Mouse (Mus musculus) adrenal gland, adult 8-10 months (tissue): ENCODE measurements around the gene Zfp947. TPM values are rescaled to one million over a fixed set of nuclear protein-coding genes. Genes with fewer than 3 reads are reported as not detected.
A peak's percentile ranks its signal among the peaks of the same experiment; 100 is the strongest.
"Not testable (repeated sequence)": the region's sequence is repeated elsewhere in the genome, so short reads cannot be mapped to it uniquely, and the experiment has no call there.

Experiments used
- DNase-seq: peaks from one replicate; pipeline ENCODE4 v3.0.0; 2022
- total RNA-seq, 4 experiments: library from RNA; stranded (reverse); gene quantifications; 2 replicates each; pipeline ENCODE4 v1.2.4; 2022

The Zfp947 gene
- 1 to 10 TPM; 1.3 to 3.1 (median 2.2) TPM for total RNA-seq

- peak; percentile 14 for DNase-seq
These were observed at the start of gene Zfp947 for GRCm38 (mm10) chr17:22165722-22166294. TSS of gene Zfp947 (minus strand) at chr17:22166190.

- DNase-seq, result peak; percentile 1
These were observed 686 bp downstream of the Zfp947 start for GRCm38 (mm10) chr17:22165304-22165703.

DNA sequence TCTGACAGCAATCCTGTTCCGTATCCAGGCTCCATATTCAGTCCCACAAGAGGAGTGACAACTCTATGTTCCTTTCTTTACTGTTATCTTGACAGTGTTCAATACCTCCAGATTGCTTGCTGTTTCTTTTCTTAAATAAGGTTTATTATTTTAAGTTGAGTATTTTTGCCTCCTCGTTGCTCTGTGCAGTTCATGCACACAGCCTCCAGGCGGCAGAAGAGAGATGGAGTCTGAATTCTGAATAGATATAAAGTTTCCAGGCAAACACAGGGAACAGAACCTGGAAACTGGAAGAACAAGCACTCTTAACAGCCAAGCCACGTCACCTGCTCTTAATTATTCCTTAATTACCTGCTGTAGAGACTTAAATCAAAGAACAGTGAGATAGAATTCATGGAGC is 12.0 kb downstream of the Zfp947 start:
- DNase-seq, result not testable (repeated sequence)

DNA sequence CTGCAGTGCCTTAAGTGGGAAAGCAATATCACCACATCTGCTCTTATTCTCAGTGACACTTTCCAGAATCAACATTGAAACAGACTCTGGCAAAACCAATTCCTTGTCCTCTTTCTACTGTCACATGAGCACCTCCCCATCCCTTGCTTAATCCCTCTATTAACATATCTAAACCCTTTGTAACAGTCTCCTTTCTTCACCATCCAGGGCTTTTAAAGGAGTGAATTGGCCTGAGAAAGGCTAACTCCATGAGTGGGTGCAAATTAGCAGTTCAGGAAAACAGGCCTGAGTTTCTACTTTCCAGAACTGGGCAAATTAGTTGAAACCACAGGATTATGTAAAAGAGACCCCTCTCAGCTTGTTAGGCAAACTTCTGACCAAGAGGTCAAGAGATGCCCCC is 47.2 kb downstream of the Zfp947 start:
- no peak for DNase-seq

Other genes starting within 250 kb of the Zfp947 start
- gene Zfp942, start 203.7 kb downstream of the Zfp947 start, total RNA-seq, result 10 to 100 TPM in 3 of 4 experiments, 1 to 10 TPM in 1; 9.5 to 13.0 (median 11.2) TPM
- 10 to 100 TPM in 3 of 4 experiments, 1 to 10 TPM in 1; 9.9 to 17.2 (median 14.7) TPM for gene Zfp943, start 203.6 kb downstream of the Zfp947 start, total RNA-seq
- 1 to 10 TPM; 3.9 to 5.9 (median 5.7) TPM for gene Zfp994, start 59.4 kb upstream of the Zfp947 start, total RNA-seq
- gene CT030661.1, start 148.6 kb upstream of the Zfp947 start, total RNA-seq, result 10 to 100 TPM in 3 of 4 experiments, 1 to 10 TPM in 1; 8.4 to 12.8 (median 10.5) TPM
- gene Zfp944, start 195.2 kb upstream of the Zfp947 start, total RNA-seq, result 10 to 100 TPM in 1 of 4 experiments, 1 to 10 TPM in 3; 6.4 to 10.1 (median 8.2) TPM
- 10 to 100 TPM in 2 of 4 experiments, 1 to 10 TPM in 2; 9.2 to 10.8 (median 10.1) TPM for gene Zfp758, start 195.3 kb upstream of the Zfp947 start, total RNA-seq